Mouse (Mus musculus): ENCODE results near the gene Rasd1. TPM values are rescaled to one million over a fixed set of nuclear protein-coding genes. Genes with fewer than 3 reads are reported as not detected.
"Not testable (repeated sequence)": the region's sequence is repeated elsewhere in the genome, so short reads cannot be mapped to it uniquely, and the experiment has no call there.

The Rasd1 gene
- polyA plus RNA-seq, 1 experiment from 2014 or later = 1.0 TPM

DNA sequence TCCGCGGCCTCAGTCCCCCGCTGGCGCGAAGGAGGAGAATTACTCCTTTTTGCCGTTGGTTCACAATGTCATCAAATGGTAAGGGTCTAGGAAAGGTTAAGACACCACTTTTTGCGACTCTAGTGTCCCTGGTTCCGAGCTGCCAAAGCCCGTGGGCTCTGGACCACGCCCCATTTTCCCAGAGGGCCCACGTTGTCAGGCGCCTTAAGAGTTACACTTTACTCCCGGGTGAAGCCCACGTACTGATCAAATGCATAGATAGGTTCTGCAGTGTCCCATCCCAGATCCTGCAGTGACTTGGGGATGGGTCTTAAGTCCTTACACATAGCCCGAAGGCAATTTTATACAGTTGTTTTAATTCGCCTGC lies 16.4 kb downstream of the Rasd1 start:
- H3K4me3 ChIP-seq = peak overlapping the region; percentile 86
- no peaks in the 10 kb centered on the region for H3K9me3 ChIP-seq (replicated peaks)
- H3K4me1 ChIP-seq = peaks cover 16% of the 10 kb centered on the region
- peaks cover 2% of the 10 kb centered on the region; the same call in 1 of the 2 replicates for H3K36me3 ChIP-seq
- H3K27me3 ChIP-seq (ENCODE audit: low read depth, poor library complexity, severe bottlenecking) = no peaks in the 10 kb centered on the region
- 2% methylated on average over 16 of the region's 16 CpGs for WGBS
- H3K27ac ChIP-seq = peak overlapping the region; percentile 92
- DNase-seq (ENCODE audit: low spot score) = no peak

- DNase-seq (ENCODE audit: low spot score) = peak; percentile 97
- Histone ChIP-seq H3K9me3 (replicated peaks) (no peaks in the 10 kb centered on the region), H3K27ac (peak within 1 kb of the TSS; percentile 92), H3K36me3 (peaks cover 2% of the 10 kb centered on the region; the same call in 1 of the 2 replicates), H3K4me1 (peaks cover 16% of the 10 kb centered on the region), H3K27me3 (ENCODE audit: low read depth, poor library complexity, severe bottlenecking) (no peaks in the 10 kb centered on the region), H3K4me3 (peak within 1 kb of the TSS; percentile 86)
- 1% methylated on average over 43 of the region's 43 CpGs for WGBS
Measured at GRCm38 (mm10) chr11:59947752-59948400, 16.9 kb downstream of the Rasd1 start, which contains the start of gene Med9. Gene Med9, plus strand, starts transcription at chr11:59948206.

- not testable (repeated sequence) for H3K36me3 ChIP-seq; H3K4me3 ChIP-seq; H3K9me3 ChIP-seq (replicated peaks); DNase-seq (ENCODE audit: low spot score); H3K27ac ChIP-seq; H3K27me3 ChIP-seq (ENCODE audit: low read depth, poor library complexity, severe bottlenecking)
- whole genome bisulfite sequencing = 87% methylated on average over 10 of the region's 10 CpGs
- peaks cover 16% of the 10 kb centered on the region for H3K4me1 ChIP-seq
Measured at GRCm38 (mm10) chr11:59944855-59945254, 19.9 kb downstream of the Rasd1 start.

DNA sequence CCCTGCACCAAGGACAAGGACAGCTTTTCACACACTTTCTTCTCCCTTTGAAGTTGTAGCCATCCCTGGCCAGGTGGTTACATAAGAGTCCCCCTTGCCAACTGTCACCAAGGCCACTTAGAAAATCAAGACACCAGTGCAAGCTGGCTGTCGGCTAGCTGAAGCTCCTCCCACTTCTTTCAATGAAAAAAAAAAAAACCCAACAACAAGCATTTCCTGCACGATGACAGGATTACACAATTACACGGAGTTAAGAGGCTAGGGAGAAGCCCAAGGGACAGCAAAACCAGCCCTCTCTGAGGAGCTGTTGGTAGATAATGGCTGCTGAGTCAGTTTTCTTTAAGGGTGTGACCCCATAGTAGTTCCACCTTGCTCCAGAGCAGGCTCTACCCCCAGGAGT lies 23.4 kb downstream of the Rasd1 start:
- H3K9me3 ChIP-seq (replicated peaks) = no peaks in the 10 kb centered on the region
- H3K4me1 ChIP-seq = no peaks in the 10 kb centered on the region
- H3K36me3 ChIP-seq = no peaks in the 10 kb centered on the region
- no peak for DNase-seq (ENCODE audit: low spot score)
- 0 out of 2 replicates have a peak, but pooled peaks cover 7% of the 10 kb centered on the region for H3K27me3 ChIP-seq (ENCODE audit: low read depth, poor library complexity, severe bottlenecking)
- H3K27ac ChIP-seq = no peak overlapping the region
- H3K4me3 ChIP-seq = no peak overlapping the region
- WGBS = 32% methylated on average over 3 of the region's 3 CpGs

GRCm38 (mm10) chr11:59940645-59941044 lies 24.1 kb downstream of the Rasd1 start:
- DNase-seq (ENCODE audit: low spot score) = no peak
- Histone ChIP-seq H3K4me1 (no peaks in the 10 kb centered on the region), H3K36me3 (no peaks in the 10 kb centered on the region), H3K27me3 (ENCODE audit: low read depth, poor library complexity, severe bottlenecking) (0 out of 2 replicates have a peak, but pooled peaks cover 7% of the 10 kb centered on the region), H3K4me3 (no peak overlapping the region), H3K9me3 (replicated peaks) (no peaks in the 10 kb centered on the region), H3K27ac (no peak overlapping the region)
- WGBS = 77% methylated on average over 3 of the region's 3 CpGs

DNA sequence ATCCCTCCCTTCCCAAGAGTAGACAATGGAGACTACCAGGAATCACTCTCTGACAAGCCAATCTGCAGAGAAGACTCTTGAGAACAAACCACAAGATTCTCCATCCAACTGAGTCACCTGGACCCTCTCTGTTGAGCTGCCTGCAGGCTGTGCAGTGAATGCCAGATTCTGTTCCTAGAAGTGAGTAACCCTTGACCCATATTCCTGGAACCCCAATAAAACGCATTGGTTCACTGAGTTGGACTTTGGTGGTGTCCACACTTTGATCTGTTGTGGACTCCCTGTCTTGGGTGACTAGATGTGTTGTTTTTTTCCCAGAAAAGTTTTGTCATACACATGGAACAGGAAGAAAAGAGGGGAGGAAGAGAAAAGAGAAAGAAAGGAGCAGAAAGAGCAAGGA lies 24.9 kb downstream of the Rasd1 start:
- Histone ChIP-seq H3K4me3 (no peak overlapping the region), H3K27ac (no peak overlapping the region), H3K27me3 (ENCODE audit: low read depth, poor library complexity, severe bottlenecking) (0 out of 2 replicates have a peak, but pooled peaks cover 7% of the 10 kb centered on the region), H3K4me1 (no peaks in the 10 kb centered on the region), H3K36me3 (no peaks in the 10 kb centered on the region), H3K9me3 (replicated peaks) (no peaks in the 10 kb centered on the region)
- whole genome bisulfite sequencing = 76% methylated on average over 1 of the region's 1 CpGs
- DNase-seq (ENCODE audit: low spot score) = no peak

DNA sequence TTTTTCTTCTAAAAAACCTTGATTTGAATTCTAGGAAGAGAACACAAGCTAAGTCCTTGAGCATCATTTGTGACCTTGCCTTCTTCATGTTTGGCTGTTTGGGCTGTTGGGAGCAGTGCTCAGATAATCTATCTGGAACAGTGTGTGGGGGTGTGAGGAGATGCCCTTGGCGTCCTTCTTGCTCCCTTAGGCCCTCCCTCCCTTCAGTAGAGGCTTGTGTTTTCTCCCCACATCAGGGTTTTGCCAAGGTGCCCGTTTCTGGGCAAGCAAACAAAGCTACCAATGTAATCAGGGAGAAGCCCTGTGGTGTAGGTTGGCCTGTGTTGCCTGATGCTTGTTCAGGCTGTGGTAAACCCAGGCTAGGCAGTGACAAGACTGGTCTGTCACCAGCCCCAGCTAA lies 27.1 kb downstream of the Rasd1 start:
- Histone ChIP-seq H3K4me3 (no peak overlapping the region), H3K4me1 (0 out of 2 replicates have a peak, but pooled peaks cover 7% of the 10 kb centered on the region), H3K27me3 (ENCODE audit: low read depth, poor library complexity, severe bottlenecking) (0 out of 2 replicates have a peak, but pooled peaks cover 7% of the 10 kb centered on the region), H3K9me3 (replicated peaks) (no peaks in the 10 kb centered on the region), H3K36me3 (no peaks in the 10 kb centered on the region), H3K27ac (no peak overlapping the region)
- 51% methylated on average over 2 of the region's 2 CpGs for WGBS
- no peak for DNase-seq (ENCODE audit: low spot score)

DNA sequence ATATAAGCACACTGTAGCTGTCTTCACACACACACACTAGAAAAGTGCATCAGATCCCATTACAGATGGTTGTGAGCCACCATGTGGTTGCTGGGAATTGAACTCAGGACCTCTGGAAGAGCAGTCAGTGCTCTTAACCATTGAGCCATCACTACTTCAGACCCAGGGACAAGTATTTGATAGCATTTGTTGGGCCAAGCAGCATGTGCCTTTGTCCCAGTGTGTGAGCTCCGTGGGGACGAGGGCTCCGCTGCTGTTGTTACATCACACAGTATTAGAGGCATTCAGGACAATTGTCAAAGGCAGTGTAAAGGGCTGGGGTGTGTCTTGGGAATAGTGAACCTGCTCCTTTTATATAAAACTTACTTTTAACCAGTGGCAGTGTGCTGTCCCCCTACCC lies 27.7 kb downstream of the Rasd1 start:
- H3K27ac ChIP-seq = no peak overlapping the region
- H3K27me3 ChIP-seq (ENCODE audit: low read depth, poor library complexity, severe bottlenecking) = 0 out of 2 replicates have a peak, but pooled peaks cover 7% of the 10 kb centered on the region
- WGBS = 86% methylated on average over 3 of the region's 3 CpGs
- H3K4me3 ChIP-seq = no peak overlapping the region
- H3K36me3 ChIP-seq = no peaks in the 10 kb centered on the region
- H3K4me1 ChIP-seq = 0 out of 2 replicates have a peak, but pooled peaks cover 7% of the 10 kb centered on the region
- DNase-seq (ENCODE audit: low spot score) = no peak
- no peaks in the 10 kb centered on the region for H3K9me3 ChIP-seq (replicated peaks)

GRCm38 (mm10) chr11:59933943-59934342 lies 30.8 kb downstream of the Rasd1 start:
- Histone ChIP-seq H3K27ac (no peak overlapping the region), H3K27me3 (ENCODE audit: low read depth, poor library complexity, severe bottlenecking) (0 out of 2 replicates have a peak, but pooled peaks cover 5% of the 10 kb centered on the region), H3K9me3 (replicated peaks) (no peaks in the 10 kb centered on the region), H3K4me3 (no peak overlapping the region), H3K4me1 (0 out of 2 replicates have a peak, but pooled peaks cover 7% of the 10 kb centered on the region), H3K36me3 (no peaks in the 10 kb centered on the region)
- no peak for DNase-seq (ENCODE audit: low spot score)
- WGBS = 56% methylated on average over 12 of the region's 12 CpGs

GRCm38 (mm10) chr11:59932560-59933337 lies 32.0 kb downstream of the Rasd1 start:
- Histone ChIP-seq H3K27me3 (ENCODE audit: low read depth, poor library complexity, severe bottlenecking) (no peaks in the 10 kb centered on the region), H3K4me1 (0 out of 2 replicates have a peak, but pooled peaks cover 7% of the 10 kb centered on the region), H3K4me3 (no peak overlapping the region), H3K9me3 (replicated peaks) (no peaks in the 10 kb centered on the region), H3K27ac (no peak overlapping the region), H3K36me3 (no peaks in the 10 kb centered on the region)
- 80% methylated on average over 9 of the region's 9 CpGs for WGBS
- no peak for DNase-seq (ENCODE audit: low spot score)

DNA sequence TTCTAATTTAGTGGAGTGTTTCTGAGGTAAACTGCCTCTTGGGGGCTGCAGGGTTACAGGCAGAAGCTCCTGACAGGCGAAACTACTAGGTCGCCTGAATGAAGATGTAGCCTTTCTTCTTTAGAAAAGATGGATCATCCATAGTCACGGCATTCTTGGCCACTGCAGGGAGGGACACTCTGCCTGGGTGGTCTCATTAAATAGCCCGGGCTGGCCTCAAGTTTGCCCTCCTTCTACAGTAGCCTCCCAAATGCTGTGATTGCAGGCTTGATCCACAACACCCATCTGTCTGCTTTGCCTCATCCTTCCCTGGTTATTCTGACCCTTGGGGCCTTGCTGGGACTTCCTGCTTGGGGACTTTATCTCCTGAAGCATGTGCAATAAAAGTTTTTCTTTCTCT lies 34.7 kb downstream of the Rasd1 start:
- no peak for DNase-seq (ENCODE audit: low spot score)
- Histone ChIP-seq H3K9me3 (replicated peaks) (no peaks in the 10 kb centered on the region), H3K4me1 (0 out of 2 replicates have a peak, but pooled peaks cover 7% of the 10 kb centered on the region), H3K36me3 (no peaks in the 10 kb centered on the region), H3K27ac (no peak overlapping the region), H3K27me3 (ENCODE audit: low read depth, poor library complexity, severe bottlenecking) (no peaks in the 10 kb centered on the region), H3K4me3 (no peak overlapping the region)
- 43% methylated on average over 4 of the region's 4 CpGs for WGBS

GRCm38 (mm10) chr11:59921265-59921664 lies 43.5 kb downstream of the Rasd1 start:
- Histone ChIP-seq H3K9me3 (replicated peaks) (no peaks in the 10 kb centered on the region), H3K27me3 (ENCODE audit: low read depth, poor library complexity, severe bottlenecking) (no peaks in the 10 kb centered on the region), H3K4me3 (no peak overlapping the region), H3K27ac (no peak overlapping the region), H3K4me1 (peaks cover 6% of the 10 kb centered on the region), H3K36me3 (no peaks in the 10 kb centered on the region)
- no peak for DNase-seq (ENCODE audit: low spot score)
- WGBS = 12% methylated on average over 7 of the region's 7 CpGs

GRCm38 (mm10) chr11:59920331-59920730 lies 44.4 kb downstream of the Rasd1 start:
- no peak for DNase-seq (ENCODE audit: low spot score)

More at GRCm38 (mm10) chr11:59920331-59920730, 44.4 kb downstream of the Rasd1 start:
- H3K9me3 ChIP-seq (replicated peaks) = no peaks in the 10 kb centered on the region
- H3K4me3 ChIP-seq = no peak overlapping the region
- peaks cover 6% of the 10 kb centered on the region for H3K4me1 ChIP-seq
- no peak overlapping the region for H3K27ac ChIP-seq
- H3K36me3 ChIP-seq = no peaks in the 10 kb centered on the region
- 74% methylated on average over 5 of the region's 5 CpGs for WGBS
- no peaks in the 10 kb centered on the region for H3K27me3 ChIP-seq (ENCODE audit: low read depth, poor library complexity, severe bottlenecking)
